Mouse (Mus musculus): ENCODE data around the gene Gm815.
A peak's percentile ranks its signal among the peaks of the same experiment; 100 is the strongest.

The Gm815 gene

DNA sequence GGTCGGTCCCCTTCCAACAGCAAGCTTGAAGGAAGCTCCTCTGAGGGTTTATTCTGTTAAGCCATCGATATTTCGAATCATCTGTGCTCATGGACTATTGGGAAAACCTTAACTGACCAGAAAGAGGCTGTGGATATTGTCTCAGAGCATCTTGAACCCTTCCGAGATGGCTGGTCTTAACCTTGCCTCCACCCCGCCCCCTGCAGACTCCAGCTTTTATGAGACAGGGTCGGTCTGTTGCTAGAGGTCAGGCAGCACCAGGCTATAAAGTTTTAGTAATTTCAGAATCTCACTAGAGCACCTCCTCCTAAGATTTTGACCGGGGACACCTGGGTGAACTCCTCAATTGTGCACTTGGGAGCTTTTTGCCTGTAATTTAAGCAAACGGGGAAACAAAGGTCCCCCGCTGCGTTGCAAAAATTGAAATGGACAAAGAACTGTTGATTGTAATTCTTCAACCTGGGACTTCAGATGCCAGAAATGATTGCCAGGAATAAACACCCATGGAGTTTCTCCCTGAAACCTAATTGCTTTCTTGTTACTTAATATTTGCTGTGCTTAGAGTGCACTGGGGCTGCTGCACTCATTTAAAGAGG lies 8.4 kb upstream of the Gm815 start:
- no peak for DNase-seq (ENCODE audit: extremely low spot score)

DNA sequence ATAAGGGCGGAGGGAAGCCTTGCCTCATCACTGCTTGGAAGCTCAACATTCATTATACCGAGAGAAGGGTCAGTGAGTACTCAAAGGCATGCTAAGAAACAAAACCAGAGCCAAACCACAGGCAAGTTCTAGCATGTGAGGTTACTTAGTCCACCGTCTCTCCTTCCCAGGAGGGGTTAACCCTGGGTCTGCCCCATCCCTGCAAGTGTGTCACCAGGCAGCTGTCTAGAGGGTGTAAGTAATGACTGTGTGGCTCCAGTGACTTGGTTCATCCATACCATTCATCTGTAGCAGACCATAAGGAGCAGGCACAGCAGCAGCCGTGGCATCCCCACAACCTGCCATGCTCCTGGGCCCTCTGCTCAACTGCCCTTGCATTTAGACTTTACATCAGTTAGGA lies 5.8 kb upstream of the Gm815 start:
- no peak for DNase-seq (ENCODE audit: extremely low spot score)

DNA sequence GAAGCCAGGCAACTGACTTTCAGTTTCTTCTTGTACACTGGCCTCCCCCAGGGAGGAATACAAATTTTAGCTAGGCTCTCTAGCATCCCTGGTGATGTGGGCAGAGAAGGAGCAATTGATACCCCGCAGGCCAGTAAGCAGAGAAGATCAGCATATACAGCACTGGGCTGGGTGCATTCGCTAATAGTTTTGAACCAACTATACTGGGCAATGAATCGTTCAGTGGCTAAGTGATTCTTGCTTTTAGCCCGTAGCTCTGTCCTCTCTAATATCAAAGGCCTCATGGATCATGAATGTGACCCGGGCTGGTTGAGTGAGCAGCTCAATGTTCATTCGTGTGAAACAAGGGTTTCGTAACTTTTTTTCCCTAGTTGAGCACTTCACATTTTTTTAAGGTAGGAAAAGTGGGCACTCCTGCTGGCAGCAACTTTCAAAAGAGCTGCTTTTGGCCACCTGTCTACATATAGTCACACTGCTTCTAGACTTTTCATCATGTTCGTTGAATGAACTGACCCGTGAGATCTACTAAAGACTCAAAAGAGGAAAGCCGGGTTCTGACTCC lies 3.7 kb upstream of the Gm815 start:
- DNase-seq (ENCODE audit: extremely low spot score), result no peak

DNA sequence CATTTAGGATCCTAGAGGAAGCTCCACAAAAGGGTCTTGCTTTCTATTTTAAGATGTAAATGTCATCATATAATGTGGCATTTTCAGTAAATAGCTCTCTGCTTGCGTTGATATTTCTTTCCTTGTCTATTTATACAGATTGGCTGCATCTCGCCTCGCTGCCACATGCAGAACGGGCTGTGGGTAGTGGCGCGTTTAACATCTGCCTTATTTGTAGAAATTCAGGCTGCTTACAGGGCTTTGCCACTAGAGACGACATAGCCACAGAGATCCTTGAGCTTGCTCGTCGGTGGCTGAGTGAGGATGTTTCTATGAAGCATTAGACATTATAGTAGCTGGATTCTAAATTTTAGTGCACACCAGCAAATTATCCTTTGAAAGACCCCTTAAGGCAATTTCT lies 2.5 kb downstream of the Gm815 start:
- no peak for DNase-seq (ENCODE audit: extremely low spot score)

DNA sequence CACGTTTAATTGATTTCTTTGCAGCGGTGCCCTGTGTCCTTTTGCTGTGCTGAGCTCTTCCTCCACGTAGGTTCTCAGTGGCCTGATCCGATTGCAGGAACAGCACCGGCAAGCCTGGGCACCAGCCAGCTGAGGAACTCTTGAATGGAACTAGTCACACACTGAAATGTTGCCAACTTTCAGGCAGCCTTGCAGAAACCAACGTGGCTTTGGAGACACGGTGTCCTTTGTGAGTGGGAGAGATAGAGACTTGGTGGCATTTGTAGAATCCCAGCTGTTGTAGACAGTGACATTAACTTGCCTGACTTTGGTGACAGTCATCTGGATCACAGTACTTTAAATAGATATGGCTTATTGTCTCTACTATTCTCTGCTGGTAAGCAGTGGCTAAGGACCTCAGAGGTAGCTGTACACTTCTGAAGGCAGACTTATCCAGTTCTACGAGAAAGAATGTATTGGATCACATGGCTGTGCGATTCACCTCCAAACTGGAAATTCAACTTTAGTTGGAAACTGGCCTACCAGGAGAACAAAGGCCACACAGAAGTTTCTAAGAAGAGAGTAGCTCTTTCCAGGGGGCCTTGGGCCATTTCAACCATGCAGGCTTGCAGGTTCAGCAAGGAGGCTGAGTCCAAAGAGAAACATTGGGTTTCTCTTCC lies 5.8 kb downstream of the Gm815 start:
- DNase-seq (ENCODE audit: extremely low spot score), result no peak

DNA sequence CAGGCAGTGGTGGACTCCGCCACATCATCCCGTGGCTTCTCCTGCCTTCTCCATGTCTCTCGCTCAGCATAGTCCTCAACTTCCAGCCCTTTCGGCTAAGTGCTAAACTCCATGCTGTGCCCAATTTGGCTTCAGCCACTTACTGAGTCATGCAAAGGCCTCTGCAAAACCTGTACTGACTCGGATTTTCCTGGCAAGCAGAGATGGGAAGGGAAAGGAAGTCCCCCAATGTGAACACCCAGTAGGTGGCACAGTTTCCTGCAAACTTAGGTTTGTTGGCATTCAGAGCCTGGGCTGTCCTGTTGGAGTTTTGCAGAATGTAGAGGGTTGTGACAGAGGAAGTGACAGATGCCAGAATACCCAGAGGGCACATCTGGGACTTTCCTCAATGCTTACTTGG lies 7.2 kb downstream of the Gm815 start:
- no peak for DNase-seq (ENCODE audit: extremely low spot score)

DNA sequence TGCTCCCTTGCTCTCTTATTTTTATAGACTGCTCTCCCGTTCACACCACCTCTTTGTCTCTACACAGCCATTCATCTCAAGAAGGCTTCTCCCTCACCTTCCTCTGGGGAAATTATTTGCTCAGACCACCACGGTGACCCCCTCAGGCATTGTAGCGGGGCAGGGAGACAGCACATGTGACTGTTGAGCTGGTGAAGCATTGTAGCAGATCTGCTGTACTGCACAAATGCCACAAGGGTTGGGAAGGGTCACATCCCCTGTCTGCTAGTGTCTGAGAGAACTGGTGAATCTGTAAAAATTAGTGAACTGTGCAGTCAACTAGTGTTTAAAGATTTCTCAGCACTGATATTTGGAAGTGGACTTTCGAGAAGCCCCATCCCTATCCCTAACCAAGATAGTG lies 16.5 kb downstream of the Gm815 start:
- no peak for DNase-seq (ENCODE audit: extremely low spot score)

DNA sequence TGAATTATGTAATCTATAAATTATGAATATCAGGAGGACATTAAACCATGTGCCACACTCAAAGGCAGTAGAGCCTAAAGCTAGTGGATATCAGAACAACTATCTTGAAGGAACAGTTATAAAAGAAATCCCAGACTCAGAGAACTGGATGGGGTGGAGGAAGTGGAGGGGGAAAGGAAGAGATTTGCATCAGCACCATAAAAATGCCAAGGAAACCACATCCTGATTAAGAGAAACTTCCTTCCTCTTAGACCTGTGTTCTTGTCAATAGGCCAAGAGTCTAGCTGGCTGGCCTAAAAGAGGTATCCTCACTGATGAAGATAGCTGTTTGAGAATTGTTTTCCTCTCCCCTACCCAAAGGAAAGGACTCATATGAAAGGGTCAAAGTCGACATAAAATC lies 28.6 kb downstream of the Gm815 start:
- DNase-seq (ENCODE audit: extremely low spot score), result no peak

DNA sequence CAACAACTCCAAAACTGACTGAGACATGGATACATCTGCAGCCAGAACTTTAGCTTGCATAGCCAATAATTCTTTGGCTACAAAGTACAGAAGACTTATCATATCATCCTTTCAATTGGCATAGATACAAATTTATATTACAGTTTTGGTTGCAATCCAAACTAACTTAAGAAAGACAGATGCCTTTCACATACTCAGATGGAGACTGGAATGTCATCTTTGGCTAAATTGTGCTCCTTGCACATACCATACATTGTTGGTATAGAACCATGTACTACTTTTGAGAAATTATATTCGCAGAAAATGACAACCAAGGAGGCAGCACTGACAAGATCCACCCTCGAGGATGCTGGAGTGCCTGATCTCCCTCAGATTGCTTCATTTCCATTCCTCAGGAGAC lies 35.1 kb downstream of the Gm815 start:
- DNase-seq (ENCODE audit: extremely low spot score), result no peak

DNA sequence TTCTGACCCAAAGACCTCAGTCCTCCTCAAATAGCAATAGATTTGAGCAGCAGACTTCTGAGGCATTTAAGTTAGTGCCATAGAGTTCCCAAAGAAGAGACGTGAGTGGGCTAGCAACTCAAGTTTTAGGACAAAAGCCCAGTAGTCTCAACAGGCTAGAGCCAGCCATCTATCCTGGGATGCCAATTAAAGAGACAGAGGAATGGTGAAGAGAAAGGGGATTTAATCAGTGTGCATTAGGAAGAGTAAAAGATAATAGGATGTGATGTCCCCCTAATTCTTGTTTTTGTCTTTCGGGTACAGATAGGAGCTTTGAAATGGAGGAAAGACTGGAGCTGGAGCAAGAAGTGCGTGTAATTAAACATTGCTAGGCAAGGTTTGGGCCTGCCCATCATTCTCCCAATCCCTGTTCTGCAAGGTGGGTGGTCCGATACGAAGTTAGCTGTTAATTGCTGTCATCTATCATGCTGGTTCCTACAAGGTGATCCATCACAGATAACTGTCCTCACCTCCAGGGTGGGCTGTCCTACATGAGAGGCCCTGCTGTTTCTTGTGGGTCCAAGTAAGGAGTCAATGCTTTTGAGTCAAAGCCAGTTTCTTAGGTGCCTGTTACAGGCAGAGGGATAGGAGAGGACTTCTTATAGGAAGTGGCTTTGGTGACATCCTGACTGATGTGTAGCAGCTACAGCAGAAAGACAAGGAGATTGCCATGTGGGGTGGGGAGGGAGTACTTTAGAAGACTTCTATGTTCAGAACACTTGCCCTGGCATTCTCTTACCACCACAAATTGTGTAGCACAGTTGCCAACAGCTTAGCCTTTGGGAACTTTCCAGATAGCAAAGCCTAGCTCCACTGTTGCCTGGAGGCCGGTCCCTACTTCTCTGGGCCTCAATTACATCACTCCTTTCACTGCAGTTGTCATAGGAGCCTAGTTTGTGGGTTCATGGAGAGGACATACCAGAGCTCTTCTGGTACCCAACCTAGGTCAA lies 44.9 kb downstream of the Gm815 start:
- peak; percentile 37 for DNase-seq (ENCODE audit: extremely low spot score)

DNA sequence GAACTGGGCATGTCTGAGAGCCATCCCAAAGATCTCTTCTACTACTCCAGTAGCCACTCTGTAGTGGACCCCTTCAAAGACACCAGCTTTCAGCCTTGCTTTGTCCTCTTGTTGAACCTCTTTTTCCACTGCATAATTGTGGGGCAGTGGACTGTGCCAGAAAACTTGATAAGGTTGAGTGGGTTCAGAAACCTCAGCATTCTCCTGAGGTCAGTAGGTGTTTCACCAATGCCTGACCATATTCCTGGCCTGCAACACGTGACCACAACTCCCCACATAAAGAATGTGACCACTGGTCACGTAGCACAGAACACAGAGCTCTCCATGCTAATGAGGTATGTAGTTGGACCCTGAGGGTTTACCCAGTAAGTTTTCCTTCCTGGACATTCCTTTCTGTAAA lies 48.5 kb downstream of the Gm815 start:
- no peak for DNase-seq (ENCODE audit: extremely low spot score)
